Mouse (Mus musculus): ENCODE measurements at regions not wholly inside any gene's neighbourhood (a gene's known extent, or its start where the extent isn't known, plus 50 kb on each side); places are given as distances from the start of the nearest gene placed in this dataset.
"Not testable (repeated sequence)": the region's sequence is repeated elsewhere in the genome, so short reads cannot be mapped to it uniquely, and the experiment has no call there.

DNA sequence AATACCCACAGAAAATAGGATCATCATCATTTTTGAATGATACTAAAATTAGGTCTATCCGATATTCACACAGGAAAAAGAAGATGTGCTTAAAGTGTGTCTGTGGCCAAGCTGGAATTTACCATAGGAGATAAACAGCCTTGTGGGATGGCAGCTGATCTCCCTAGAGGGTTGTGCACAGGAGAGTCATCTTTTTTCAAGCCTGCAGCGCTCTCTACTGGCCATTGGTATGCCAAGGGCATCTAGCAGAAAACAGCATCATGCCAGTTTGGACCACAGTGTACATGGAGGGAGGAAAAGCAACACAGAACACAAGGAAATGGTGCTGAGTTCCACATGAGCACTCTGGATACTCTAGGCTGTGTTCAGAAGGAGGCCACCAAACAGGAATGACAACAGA is 74.1 kb upstream of the Diaph3 start:
- peak; percentile 8 for DNase-seq

DNA sequence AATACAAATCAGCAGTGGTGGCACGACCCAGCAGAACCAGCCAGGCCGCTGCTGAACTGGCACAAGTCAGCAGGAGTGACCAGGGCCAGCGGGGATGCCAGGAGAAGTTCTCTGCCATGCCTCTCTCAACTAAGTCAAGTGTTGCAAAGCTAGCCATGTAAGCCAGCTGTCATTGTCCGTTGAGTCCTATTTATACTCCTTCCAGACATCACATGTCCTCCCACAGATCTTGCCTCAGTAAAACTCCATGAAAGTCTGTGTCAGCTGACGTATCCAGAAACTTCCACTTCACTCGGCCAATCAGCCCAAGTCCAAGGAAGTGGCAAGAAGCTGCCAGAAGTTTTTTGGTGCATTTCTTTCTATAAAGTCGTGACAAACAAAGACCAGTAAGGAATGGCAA is 76.0 kb upstream of the Diaph3 start:
- no peak for DNase-seq

DNA sequence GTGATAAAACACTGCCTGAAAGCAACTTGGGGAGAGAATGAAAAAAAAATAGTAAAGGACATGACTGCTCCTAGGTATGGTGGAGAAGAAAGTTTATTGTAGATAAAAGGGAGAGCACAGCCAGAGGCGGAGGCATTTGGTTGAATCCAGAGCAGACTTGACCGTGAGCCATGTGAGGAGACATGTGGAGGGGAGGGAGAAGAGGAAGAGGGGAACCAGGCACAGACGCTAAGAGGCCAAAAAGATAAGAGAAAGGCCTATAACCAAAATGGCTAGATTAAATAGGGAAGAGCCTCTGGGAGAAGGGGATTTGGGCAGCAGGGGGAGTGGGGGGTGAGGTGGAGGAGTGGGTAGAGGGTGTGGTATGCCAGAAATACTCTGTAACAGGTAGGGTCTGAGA is 78.9 kb upstream of the Diaph3 start:
- DNase-seq, result no peak

DNA sequence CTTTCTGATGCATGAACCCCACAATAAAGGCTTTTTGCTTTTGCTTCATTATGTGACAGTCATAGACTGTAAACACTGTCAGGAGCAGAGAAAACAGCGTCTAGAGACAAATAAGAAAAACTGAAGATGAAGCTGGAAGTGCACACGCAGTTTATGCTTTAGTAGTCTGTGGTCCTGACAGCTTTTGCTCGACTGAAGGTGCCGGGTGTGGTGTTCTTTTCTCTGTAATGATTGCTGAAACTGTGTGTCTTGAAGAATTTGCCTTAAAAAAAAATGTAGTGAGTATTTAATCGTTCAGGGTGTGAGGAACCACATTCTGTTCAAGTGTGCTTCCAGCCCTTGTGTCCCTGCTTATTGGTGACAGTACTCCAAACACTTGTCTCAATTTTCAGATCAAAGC is 83.8 kb upstream of the Diaph3 start:
- no peak for DNase-seq

DNA sequence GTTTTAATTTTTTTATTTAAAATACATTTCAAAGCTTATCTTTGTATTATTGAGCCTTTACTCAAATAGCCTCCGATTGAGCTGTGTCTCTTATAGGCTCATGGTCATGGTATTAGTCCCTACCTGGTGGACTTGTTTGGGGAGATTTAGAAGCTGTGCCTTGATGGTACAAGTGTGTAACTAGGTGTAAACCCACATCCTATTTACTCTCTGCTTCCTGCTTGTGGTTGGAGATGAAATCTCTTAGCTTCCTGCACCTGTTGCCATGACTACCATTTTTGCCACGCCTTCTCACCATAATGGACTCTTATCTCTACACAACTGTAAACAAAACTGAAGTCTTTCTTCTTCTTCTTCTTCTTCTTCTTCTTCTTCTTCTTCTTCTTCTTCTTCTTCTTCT is 108.2 kb upstream of the Diaph3 start:
- no peak for DNase-seq

DNA sequence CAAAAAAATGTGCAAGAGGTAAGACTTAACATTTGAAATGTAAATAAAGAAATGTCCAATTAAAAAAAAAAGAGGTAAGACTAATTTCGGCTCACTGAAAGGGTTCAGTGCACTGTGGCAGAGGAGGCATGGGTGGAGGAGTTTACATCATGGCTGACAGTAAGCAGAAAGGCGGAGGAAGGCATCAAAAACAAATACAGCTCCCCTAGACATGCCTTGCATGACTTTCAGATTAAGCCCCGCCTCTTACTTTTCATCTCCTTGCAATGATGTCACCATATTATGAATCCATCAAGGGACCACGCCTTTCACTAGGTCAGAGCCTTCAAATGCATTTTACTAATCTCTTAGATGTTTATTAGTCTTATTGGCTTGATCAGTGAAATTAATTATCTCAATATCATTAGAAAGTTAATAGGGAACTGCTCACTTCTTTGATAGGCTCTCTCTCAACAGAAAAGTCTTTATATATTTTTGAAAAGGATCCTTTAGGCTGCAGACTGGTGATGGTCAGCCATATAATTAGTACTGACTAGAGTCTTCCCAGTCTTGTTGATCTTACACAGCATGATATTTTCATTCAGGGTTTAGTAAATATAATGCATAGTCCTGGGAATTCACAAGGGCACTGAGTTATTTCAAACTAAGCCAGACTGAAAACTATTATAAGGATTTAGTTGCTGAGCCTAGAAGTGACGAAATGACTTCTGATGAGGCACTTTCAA is 114.6 kb upstream of the Diaph3 start:
- DNase-seq, result no peak

DNA sequence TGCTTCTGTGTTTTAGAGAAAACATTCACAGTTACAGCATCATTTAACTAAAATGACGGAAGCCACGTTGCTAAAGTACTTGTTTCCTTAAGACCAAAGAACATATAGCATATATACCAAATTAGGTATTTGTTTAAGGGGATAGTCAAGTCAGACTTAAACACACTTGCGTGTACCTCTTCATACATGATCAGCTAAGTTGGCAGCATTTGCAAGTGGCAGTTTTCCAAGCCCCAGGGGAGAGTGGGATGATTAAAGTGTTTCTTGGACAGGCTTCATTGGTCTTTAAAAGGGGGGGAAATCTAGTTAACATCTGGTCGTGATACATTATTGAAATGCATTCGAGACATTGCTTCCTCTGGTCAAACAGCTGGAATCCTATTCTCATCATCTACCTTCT is 120.7 kb upstream of the Diaph3 start:
- DNase-seq, result no peak

DNA sequence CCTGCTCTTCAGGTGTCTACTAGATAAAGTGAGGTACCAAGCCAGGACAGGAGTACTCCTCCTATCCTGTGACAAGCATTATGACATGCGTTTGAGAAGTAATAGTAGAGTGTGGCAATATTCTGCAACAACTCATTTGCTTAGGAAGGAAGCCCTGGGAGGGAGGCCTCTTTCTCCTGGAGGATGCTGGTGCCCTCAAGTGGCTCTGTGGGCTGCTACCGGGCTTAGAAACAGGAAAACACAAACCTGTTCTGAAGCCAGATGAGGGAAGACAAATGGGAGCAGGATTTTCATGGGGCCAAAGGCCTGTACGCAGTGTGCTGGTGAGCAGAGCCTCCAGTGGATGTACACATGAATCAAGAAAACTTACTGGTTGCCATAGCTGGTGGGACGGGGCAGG is 123.8 kb upstream of the Diaph3 start:
- DNase-seq, result no peak

DNA sequence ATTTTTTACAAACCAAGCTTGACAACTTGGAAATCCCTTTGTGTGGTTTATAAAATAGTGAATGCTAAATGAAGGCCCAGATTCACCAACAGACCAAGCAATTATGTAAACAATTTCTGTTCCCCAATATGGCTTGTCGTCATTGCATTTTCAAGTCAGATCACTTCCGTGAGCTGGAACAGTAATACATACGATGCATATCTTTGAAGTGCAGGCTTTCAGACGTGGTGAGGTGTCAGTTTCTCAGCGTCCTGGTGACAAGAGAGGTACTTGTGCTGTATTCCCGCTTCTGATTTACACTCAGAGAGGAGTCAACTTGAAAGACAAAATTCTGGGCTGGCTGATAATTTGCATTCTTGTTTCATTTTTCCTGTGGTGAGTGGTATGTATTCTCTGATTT is 125.3 kb upstream of the Diaph3 start:
- DNase-seq, result no peak

DNA sequence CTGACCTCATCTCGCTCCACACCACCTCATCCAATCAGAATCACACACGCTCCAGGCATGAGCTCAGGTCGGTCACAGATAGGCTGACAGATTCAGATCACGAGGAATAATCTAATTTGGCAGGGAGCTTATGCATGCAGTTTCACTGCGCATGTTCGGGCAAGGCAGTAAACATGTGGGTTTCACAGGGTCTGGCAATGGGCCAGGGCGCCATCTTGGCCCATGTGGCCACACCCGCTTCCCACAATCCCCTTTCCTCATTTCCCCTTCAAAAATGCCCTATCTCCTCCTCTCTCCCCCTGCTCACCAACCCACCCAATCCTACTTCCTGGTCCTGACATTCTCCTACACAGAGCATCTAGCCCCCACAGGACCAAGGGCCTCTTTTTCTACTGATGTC is 127.2 kb upstream of the Tdrd3 start:
- DNase-seq, result not testable (repeated sequence)

DNA sequence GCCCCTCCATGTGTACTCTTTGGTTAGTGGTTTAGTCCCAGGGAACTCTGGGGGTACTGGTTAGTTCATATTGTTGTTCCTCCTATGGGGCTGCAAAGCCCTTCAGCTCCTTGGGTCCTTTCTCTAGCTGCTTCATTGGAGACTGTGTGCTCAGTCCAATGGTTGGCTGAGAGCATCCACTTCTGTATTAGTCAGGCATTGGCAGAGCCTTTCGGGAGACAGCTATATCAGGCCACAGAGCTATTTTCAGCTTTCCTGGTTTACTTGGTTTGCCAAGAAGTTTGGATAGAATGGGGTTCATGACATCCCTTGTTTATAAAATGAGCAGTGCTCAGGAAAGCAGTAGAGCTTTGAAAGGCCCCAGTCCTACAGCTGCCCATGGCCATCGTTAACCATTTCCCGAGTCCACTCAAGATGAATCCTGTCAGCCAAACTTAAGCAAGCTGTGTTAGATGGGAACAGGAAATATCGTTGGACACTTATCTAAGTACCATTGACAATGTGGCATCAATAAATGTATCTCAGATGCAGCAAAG is 126.7 kb upstream of the Tdrd3 start:
- DNase-seq, result no peak

DNA sequence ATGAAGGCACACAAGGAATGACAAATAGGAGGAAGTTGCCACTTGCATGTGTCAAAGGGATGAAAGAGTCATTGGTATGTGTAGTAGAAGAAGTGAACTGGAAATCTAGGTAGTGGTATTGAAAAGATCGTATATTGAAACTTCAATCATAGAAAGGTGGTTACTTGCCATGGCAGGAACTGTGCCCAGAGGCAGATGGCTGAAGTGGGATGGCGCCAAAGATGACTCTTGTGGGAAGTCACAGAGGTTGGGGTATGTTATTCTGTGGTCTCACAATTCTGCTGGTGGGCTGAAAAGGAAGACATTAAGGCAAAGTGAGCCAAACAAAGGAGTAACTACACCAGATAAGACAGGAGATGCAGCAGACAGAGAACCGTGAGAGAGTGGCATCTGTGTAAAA is 121.2 kb upstream of the Tdrd3 start:
- DNase-seq, result no peak

DNA sequence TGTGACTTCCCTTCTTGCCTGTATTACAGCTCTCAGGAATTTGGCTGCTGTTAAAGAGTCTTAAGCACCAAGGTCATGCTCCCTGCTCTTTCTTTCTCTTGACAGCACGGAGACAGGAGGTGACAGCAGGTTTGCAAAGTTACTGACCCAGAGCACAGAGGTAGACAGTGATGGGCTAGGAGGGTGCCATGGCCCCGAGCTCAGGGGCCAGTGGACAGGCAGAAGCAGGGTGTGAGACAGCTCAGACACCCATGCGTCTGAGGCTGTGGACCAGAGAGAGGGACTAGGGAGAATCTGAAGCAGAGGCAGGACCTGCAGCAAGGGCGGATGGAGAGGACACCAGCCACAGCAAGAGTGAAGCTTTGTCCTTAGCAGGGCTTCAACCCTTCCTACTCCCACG is 119.3 kb upstream of the Tdrd3 start:
- DNase-seq, result no peak

DNA sequence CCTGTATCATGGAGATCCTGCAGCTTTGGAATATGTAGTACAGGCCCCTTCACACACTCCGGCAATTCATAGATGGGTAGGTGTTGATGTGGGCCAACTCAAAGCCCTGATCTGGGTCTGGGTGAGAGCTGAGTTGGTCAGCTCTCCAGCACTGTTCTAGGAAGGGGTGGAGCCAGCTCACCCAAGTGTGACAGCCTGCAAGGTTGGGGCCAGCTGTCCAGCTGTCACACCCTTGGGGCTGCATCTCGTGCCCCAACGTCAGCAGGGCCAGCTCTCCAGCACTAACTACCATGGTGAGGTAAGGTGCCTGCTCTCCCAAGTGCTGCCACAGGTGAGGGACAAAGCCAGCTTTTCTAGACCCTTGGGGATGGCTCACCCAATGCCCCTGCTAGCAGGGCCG is 115.6 kb upstream of the Tdrd3 start:
- DNase-seq, result no peak

DNA sequence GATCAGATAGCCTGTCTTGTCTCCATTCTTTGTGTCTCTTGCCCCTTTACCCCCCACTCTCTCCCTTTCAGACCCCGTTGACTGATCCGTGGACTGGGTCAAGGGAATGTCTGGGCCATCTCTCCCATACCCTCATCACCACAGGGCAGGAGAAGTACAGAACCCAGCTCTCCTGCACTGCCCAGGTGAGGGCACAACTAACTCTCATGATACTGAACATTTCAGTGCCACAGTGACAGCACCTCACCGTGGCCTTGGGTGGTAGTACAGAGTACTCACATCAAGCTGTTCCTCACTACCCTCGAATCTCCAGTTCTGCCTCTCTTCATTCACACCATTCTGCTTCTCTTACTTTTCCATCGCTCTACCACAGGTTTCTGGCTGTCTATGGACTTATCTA is 114.9 kb upstream of the Tdrd3 start:
- no peak for DNase-seq

DNA sequence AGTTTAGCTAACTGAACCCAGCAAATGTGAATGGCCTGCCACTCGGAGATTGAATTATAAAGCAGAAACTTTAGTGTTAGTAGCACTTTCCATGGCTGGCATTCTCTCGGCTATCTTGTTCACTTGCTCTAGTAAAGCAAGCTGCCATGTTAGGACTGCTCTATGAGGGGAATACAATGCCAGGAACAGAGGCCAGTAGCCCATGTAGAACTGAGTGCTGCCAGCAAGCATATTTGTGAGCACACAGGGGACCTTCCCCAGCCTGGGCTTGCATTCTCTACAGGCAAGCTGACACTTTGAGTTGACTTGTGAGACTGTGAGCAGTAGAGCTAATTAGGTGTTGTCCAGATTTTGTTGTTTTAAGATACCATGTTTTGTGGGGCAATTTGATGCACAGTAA is 111.0 kb upstream of the Tdrd3 start:
- no peak for DNase-seq

DNA sequence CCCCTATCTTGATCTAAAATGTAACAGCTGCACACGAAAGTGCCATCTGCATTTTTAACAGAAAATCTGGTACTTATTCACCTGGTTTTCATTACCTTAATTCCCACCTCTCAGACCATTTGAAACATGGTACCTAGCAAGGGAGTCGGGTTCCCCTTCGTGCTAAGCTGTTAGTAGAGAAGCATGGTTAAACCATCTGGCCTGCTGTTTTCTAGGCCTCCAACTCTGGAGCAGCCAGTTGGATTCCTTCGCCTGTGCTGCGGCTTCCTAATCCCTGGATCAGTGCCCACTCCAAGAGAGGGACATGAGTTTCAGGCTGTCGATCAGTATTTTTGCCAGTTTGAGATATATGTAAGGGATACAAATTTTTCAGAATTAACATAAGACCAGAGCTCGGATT is 110.4 kb upstream of the Tdrd3 start:
- no peak for DNase-seq

DNA sequence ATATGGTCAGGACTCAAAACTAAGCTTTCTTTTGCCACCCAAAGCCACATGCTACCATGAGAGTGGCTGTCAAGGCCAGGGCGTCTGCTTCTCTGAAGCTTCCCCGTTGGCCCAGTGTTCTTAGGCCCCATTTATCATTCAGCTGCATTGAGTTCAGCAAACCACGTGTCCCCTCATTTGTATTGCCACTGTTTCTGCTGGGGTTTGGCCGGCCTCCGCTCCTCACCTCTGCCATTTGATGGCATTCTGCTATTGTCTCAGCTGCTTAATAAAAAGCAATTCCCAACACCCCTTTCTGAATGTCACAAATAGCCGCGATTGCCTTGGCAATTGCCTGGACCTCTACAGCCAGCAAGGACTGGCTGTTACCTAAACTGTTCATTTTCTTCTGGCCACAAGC is 108.4 kb upstream of the Tdrd3 start:
- no peak for DNase-seq

DNA sequence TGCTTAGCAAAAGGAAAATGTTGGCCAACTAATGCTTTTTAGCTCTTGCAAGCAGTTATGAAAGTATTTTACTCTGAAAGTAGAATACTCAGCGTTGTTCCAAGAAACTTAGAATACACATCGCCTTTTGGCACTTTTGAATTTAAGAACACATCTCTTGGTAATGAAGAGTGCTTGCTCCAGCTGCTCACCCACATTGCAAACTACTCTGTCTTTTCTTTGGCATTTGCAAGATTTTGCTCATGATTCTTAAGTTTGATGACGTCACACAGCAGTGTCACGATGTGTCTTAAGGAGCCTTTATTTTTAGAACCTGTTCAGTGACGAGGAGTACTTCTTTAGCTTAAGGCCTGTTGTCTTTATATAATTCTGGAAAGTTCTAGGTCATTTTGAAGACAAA is 104.1 kb upstream of the Tdrd3 start:
- no peak for DNase-seq

DNA sequence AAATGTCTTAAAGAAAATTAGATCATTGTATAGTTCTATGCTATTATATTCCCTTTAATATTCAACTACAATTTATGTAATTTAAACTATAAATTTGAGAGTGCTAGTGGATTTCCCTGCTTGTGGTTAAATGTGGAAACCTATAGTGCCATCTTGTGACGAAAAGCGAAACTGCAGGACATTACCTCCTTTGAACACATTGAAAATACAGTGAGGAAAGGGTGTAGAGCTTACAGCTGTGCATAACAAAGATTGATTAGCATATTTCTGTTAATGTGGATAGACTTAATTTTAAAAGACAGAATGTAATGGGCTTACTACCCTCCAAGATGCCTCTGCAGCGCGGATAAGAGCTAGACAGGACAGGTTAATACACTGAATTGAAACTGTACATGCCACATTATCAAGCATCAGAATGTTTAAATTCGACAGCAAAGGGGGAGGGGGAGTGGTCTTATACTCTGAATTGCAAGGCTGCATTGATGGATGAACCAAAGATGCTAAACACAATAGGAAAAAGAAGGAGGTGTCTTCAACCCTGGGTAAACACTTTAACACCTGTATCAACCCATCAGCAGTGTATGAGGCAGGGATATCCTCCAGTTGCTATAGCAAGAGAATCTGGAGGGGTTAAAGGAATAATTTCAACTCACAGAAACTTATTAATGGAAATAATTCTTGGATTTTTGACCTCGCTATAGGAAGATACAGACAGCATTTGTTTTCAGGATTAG is 101.3 kb upstream of the Tdrd3 start:
- DNase-seq, result peak; percentile 22

DNA sequence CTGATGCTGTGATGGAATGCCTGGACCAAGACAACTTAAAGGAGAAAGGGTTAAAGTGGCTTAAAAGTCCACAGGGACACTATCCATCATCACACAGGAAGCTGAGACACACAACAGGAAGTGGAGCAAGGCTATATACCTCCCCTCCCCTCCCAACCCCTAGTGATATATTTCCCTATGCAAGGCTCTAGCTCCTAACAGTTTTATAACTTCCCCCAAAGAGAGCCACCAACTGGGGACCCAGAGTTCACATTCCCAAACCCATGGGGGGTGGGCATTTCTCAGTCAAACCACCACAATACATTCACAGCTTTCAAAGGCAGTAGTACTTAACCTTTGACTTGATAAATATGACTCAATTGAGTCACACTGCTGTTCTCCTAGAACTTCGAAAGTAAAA is 88.6 kb upstream of the Tdrd3 start:
- no peak for DNase-seq

DNA sequence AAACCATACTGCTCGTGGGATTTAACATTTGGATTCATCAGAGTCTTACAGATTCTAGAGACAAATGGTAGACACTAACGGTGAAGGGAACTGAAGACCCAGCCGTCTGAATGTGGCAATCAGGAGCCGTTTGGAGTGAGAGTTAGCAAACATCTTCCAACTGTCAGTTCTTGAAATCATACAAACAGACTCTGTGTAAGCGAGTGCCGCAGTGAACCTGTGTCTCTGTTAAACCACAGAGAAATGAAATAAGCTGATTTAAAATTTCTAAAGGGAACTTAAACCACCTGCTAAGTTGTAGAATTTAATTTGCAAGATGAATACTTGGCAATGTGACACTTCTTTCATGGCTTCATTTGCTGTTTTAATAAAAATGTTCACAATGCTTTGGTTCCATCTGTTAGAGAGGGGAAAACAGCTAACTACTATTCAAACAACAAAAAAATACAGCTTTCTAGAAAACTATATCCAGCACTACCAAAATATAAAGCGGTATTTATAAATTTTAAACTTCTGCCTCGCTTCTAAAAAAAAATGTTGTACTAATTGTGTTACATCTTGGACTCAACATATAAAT is 78.4 kb upstream of the Tdrd3 start:
- no peak for DNase-seq

DNA sequence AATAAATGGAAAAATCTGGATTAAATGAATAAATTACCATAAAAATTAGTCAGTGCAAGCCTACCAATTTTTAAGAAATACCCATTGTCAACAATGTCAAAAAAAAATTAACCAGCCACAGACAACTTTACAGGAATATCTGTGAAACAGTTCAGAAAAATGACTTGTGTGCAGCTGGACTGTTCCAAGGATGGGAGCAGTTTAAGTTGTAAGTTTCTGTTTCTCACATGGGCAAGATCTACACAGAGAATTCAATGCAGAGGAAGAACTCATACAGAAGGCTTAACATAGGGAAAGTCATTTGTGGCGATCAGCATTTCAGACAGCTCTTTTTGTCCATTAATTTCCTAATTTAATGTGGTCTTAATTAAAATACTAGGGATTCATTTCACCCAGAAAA is 71.9 kb upstream of the Tdrd3 start:
- no peak for DNase-seq

DNA sequence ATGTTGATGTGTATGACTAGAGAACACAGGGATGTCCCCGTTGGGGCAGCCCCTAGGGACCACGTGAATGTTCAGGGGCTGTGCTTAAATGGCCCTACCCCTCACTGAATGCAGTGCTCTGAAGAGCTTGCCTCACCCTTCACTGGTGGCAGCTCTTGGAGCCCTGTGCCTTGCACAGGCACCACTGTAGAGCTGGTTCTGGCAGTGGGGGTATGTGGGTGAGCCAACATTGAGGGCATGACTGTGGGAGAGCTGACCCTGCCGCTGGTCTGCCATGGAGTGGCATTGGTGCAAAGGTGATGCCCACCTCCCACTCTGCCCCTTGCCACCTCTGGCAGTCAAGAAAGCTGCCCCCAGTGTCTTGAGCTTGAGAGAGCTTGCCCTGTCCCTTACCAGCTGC is 69.6 kb upstream of the Tdrd3 start:
- DNase-seq, result no peak
